Mouse (Mus musculus): ENCODE data around the gene Lipa. TPM values are rescaled to one million over a fixed set of nuclear protein-coding genes. Genes with fewer than 3 reads are reported as not detected.
A peak's percentile ranks its signal among the peaks of the same experiment; 100 is the strongest.

Lipa gene
- total RNA-seq (2021) = 10 to 100 TPM; 17.5 to 19.7 TPM

DNA sequence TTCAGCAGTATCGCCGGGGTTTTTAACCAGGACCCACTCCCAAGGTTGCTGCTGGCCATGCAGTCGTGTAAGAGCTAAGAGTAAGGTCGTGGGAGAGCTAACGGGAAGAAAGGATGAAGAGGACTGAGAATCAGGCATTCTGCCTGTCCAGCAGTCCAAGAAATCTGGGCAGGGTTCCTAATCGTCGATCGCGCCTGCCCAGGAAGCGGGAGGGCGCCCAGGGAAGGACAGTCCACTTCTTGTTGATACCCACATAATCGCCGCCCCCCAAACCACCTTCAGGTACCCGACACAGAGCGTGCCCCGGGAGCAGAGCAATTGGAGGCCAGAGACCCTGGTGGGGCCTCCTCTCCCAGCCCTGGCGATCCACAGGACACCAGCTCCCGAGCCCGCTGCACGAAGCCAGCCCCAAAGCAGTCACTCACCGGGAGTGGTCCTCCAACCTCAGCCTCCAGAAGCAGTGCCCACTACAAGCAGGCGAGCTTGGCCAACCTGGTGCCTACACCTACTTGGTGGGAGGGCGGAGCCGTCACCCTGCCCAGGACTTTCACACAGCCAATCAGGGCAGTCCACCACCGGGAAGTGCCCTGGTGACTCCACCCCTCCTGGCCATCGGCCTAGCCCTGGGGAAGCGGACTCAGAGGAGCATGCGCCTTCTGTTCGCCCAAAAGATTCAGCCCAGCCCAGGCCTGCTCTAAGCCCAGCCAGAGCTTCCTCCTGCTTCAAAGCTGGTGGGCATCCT is at the start of gene Lipa:
Gene Lipa, minus strand, starts transcription at position 534 of the 742 bp plus-strand sequence.
- intact Hi-C loops (cut with DNase I) = no loop called here
- peak; percentile 90 to 97 for DNase-seq (ENCODE audit: low spot score in 2 of 2)

DNA sequence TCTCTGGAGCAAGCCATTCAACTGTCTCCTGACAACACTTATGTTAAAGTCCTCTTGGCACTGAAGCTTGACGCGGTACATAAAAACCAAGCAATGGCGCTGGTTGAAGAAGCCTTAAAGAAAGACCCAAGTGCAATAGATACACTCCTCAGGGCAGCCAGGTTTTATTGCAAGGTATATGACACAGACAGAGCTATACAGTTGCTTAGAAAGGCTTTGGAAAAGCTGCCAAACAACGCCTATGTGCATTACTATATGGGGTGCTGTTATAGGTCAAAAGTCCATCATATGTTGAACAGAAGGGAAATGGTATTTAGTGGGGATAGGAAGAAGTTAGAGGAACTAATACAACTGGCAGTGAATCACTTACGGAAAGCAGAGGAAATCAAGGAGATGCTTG is 46.4 kb upstream of the Lipa start:
- intact Hi-C loops (cut with DNase I) = no loop called here
- no peak for DNase-seq (ENCODE audit: low spot score in 2 of 2)

DNA sequence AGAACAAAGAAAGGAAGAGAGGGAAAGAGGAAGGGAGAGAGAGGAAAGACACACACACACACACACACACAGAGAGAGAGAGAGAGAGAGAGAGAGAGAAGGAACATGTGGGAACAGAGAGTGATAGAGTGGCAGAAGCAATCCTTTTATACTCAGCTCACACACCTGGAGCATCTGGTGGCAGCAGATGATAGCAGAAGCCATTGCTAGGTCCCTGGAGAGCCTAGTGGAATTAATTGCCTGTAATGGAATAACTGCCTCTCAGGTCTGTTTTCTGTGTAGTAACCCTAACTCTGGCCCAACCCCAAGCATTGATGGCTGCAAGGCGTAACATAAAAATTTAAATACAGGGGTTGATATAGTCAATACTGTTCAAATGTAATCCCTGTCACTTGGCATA is 43.8 kb upstream of the Lipa start:
- no peak for DNase-seq (ENCODE audit: low spot score in 2 of 2)
- intact Hi-C loops (cut with DNase I) = no loop called here

DNA sequence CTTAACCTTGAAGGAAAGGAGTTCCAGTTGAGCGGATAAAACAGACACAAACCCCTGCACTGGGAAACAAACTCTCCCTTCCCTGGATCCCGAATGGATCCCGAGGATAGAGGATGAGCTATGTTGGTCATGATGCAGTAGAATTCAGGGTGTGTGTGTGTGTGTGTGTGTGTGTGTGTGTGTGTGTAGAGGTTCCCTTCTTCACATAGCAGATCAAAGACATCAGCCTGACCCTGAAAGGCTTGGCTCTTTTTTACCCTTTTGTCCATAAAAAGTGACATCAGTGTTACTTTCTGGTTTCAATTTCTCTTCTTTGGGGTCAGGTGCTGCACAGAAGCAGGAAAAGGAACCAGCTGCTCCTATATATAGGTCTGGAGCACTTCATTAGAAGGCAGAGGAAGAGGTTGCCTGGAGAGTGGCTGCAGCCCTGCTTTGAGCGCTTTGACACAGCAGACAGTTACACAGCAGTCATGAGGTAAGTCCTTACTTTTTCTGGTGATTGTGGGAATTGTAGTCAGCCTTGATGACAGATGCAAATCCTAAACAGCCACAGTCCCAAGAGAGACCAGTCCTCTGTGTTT is 42.7 kb upstream of the Lipa start:
- intact Hi-C loops (cut with DNase I) = no loop called here
- DNase-seq (ENCODE audit: low spot score in 2 of 2) = no peak

DNA sequence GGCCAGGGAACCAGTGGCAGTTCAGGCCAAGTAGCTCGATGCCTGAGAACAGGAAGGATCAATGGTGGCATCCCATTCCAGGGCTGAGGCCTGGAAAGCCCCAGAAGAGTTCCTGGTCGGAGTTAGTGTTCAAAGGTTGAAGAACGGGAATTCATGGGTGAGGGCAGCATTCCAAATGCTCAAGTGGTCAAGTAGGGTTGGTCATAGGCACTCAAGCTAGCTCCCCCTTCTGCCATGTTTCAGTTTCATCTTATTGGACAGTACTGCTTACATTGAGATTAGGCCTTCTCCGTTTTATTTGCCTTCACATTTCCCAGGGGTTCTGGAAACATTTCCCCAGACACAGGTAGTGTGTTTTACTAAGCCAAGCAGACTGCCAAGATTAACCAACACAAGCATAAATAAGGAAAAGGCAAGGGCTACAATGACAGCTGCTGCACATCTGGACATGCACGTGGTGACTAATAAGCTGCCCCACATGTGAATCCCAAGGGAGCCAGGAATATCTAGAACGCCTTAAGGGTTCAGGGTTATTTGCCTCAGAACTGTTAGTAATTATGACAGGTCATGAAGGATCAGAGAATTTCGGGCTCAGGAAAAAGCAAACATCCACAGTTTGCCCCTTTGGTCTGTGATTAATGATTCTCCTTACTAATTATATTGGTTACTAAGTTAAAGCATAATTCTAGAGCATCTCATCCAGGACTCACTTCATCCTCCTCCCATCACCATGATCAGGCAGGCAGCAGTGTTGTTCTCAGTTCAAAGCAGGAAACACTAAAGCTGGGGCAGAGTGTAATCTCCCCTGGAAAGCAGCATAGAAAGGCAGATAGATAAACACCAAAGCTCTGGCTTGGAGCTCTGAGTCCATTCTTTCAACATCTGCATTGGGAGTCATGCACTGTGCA is 42.0 kb upstream of the Lipa start:
- DNase-seq (ENCODE audit: low spot score in 2 of 2) = no peak
- intact Hi-C loops (cut with DNase I) = no loop called here

DNA sequence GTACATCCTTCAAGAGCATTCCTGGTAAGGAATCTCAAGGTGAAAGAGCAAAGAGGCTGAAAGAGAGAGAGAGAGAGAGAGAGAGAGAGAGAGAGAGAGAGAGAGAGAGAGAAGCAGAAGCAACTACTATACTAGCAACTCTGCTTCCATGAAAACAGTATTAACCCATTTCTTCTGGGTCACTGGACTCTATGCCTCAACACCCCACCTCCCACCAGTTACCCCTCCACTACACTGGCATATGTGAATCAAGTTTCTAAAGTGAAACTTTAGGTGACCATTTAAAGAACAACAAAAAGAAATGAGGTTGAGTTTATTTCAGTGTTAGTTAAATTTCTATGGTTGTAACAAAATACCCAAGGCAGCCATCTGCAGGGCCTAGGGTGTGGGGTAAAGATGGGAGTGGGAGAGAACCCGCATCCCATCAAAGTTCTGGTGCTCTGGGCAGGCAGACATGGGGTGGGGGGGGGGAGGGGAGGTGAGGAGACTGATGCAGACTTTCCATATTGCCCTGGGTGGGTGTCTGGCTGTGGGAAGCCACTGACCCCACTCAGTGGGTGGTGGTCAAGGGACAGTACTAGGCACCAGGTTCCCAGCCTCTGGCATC is 39.0 kb upstream of the Lipa start:
- no peak for DNase-seq (ENCODE audit: low spot score in 2 of 2)

DNA sequence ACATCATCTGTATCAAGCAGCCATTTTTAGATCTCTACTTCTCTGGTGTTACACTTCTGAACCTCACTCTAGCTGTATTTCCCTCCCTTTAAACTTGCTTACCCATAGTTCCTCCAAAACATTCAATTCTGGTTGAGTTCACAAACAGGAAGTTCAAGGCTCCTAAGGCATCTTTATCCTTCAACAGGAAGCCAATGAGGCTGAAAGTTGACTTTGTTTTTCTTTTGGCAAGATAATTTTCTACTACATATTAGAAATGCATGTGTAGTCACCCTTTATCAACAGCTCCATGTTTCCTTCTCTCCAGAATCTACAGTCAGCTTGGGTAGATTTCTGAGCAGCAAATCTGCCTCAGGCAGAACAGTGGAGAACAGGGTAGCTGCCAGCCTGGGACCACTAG is 35.3 kb upstream of the Lipa start:
- intact Hi-C loops (cut with DNase I) = no loop called here
- no peak for DNase-seq (ENCODE audit: low spot score in 2 of 2)

More for the DNA sequence above, 39.0 kb upstream of the Lipa start:
- intact Hi-C loops (cut with DNase I) = no loop called here

DNA sequence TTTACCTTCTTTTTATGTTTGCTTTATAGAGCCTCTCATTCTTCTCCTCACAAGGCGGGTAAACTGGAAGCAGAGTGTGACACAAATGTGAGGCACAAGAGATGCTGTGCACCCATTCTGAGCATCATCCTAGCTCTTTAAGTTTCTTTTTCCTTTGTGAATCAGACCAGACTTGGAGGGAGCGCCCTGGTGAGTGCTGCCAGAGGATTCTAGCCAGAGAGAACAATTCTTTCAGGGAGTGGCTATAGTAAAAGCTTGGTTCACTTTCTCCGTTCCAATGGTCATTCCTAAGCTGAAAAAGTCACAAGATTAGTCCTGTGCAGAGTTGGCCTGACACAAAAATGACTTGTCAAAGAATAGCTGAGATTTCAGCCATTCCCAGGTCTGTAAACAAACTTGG is 29.3 kb upstream of the Lipa start:
- intact Hi-C loops (cut with DNase I) = no loop called here
- no peak for DNase-seq (ENCODE audit: low spot score in 2 of 2)

DNA sequence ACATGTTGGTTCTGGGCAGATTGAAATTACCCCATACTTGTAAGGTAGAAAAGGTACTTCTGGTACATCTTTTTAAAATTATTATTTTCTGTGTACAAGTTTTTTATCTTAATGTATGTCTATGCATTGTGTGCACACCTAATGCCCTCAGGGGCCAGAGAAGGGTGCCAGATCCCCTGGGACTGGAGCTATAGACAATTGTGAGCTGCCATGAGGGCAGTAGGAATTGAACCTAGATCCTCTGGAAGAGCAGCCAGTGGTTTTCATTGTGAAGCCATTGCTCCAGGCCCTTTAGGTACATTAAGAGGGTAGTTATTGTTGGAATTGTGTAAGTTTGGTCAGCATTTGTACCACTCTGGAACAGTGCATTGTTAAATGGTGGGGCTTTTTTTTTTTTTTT is 26.8 kb upstream of the Lipa start:
- no peak for DNase-seq (ENCODE audit: low spot score in 2 of 2)
- intact Hi-C loops (cut with DNase I) = loop anchor here (5.0 kb wide), 2 partner anchors 218 to 312 kb away; no protein-coding TSS in a partner anchor

DNA sequence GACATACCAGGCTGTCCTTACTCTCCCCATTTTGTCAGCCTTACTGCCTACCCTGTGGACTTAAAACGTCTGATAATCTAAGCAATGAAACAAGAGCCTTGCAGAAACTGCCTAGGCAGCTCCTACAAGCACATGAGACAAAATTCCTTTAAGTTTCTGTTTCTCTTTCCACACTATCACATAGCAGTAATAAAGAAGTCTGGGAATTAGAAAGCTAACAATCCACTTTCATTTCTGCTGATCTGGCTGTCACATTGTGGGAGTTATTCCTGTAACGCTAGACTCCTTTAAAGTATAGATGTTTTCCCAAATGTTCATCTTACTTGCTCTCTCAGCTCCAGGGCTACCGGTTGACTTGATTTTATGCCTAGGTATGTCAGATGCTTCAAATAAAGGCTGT is 26.2 kb upstream of the Lipa start:
- intact Hi-C loops (cut with DNase I) = loop anchor here (5.0 kb wide), 2 partner anchors 219 to 311 kb away; no protein-coding TSS in a partner anchor
- no peak for DNase-seq (ENCODE audit: low spot score in 2 of 2)

DNA sequence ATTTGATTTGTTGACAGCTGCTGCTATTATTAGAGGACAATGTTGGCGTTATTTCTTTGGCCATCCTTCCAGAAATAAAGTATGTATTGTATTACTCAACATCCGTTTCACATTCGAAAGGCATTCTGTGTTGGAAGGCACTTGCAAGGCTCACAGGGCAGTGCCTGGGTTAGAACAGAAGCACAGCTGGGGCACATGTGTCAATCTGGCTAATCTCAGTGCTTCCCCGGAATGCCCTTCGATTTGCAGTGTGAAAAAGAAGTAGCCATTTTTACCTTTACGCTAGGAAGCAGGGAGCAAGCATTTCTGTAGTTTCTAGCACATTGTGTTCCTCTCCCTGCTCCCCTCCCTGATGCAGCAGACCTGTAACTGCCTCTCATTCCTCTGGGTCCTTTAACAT is 25.7 kb upstream of the Lipa start:
- intact Hi-C loops (cut with DNase I) = loop anchor here (5.0 kb wide), 2 partner anchors 219 to 311 kb away; no protein-coding TSS in a partner anchor

DNA sequence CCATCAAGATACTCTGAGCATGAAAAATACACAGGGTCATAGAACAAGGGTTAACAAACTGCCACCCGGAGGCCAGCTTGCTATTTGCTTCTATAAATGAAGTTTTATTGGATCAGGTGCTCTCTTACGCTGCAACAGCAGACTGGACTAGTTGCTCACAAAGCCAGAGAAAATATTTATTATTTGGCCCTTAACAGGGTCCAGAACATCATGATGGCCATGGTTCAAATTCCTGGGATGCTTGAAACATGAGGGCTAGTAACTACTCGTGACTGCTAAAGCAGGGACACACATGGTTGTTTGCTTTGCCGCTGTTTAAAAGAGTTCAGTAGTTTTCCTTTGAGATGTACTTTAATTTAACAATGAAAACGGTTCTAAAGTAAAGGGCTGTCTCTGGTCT is 24.7 kb upstream of the Lipa start:
- intact Hi-C loops (cut with DNase I) = loop anchor here (2.0 to 5.0 kb wide), 3 partner anchors 51 to 310 kb away; no protein-coding TSS in a partner anchor
- no peak for DNase-seq (ENCODE audit: low spot score in 2 of 2)

More for the DNA sequence above, 25.7 kb upstream of the Lipa start:
- no peak for DNase-seq (ENCODE audit: low spot score in 2 of 2)

DNA sequence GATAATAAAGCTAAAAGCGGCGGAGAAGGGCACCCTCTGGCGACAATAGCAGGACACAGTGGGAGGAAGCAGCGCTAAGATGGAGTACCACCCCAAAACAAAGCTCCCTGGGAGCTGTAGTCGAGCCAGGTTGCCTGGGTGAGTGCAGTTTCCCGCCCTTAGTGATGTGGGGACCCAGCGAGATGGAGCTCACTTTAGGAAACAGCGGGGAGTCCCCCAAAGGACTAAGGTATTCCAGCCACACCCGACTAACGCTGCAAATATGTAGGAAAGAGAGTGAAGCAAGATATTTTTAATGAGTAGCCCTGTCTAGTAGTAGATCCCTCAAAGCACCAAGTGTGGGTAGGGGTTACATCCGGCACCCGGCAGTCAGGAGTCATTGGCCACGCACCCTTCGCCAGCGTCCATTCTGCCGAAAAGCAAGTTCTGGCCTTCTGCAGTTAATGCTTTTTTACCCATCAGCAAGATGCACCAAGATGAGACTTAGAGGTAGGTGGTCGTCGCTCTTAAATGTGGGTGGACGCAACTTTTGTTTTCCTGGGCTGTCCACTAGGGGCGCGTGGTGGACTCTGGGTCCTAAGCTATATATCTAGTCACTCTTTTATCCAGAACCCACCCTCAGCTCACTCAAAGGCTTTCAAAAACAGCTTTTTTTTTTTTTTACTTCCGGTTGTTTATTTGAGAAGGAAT is 23.4 kb upstream of the Lipa start, which contains the start of gene Ifit2:
Gene Ifit2, plus strand, starts transcription at position 161 of the 690 bp plus-strand sequence.
- peak; percentile 62 to 83 for DNase-seq (ENCODE audit: low spot score in 2 of 2)
- intact Hi-C loops (cut with DNase I) = loop anchor here (2.0 to 5.0 kb wide), 3 partner anchors 50 to 308 kb away; no protein-coding TSS in a partner anchor

DNA sequence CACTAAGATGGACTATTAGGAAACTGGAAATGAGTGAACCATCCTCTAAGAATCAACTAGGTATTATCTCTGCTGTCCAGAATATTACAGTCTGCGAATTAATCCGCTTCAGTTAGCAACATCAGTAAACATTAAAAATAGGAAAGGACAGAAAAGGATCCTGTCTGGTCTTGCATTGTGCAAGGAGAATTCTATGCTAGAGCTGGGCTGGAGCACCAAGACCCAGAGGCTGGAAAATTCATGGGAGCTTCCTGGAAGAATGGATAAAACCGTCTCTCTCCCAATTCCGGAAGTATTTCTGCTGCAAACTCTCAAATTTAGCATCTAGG is 22.9 kb upstream of the Lipa start:
- no peak for DNase-seq (ENCODE audit: low spot score in 2 of 2)
- intact Hi-C loops (cut with DNase I) = loop anchor here (2.0 to 5.0 kb wide), 3 partner anchors 49 to 308 kb away; no protein-coding TSS in a partner anchor

DNA sequence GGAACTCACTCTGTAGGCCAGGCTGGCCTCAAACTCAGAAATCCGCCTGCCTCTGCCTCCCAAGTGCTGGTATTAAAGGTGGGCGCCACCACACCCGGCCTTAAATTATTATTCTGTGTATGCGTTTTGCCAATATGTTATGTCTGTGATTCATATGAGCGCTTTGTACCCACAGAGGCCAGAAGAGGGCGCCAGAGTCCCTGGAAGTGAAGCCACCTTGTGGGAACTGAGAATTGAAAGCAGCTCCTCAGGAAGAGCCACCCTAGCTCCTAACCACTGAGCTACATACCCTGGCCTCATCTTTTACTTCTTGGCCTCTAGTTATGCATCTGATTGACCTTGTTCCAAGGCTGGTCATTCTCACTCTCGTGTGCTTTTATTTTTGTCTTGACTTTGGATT is 20.7 kb upstream of the Lipa start:
- peak; percentile 57 to 77 for DNase-seq (ENCODE audit: low spot score in 2 of 2)
- intact Hi-C loops (cut with DNase I) = loop anchor here (1.0 to 5.0 kb wide), 2 partner anchors 89 to 211 kb away; no protein-coding TSS in a partner anchor

DNA sequence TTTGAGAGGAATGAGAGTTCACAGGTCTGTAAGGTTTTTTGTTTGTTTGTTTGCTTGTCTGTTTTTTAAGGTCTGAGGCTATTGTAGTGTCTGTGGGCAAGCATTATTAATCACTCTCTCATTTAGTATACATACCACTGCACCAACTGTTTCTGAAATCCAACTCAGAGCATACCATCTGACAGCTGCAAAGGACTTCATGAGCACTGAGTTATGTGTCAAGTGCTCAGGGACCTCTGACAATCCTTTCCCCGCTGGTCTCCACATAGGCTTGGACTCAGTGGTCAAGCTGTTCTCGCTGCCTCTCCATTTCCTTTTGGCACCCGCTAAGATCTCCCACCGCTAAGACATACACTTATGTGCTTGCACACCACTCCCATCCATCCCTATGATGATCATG is 18.9 kb upstream of the Lipa start:
- intact Hi-C loops (cut with DNase I) = loop anchor here (5.0 kb wide), 1 partner anchor 209 kb away; no protein-coding TSS in a partner anchor
- no peak for DNase-seq (ENCODE audit: low spot score in 2 of 2)

DNA sequence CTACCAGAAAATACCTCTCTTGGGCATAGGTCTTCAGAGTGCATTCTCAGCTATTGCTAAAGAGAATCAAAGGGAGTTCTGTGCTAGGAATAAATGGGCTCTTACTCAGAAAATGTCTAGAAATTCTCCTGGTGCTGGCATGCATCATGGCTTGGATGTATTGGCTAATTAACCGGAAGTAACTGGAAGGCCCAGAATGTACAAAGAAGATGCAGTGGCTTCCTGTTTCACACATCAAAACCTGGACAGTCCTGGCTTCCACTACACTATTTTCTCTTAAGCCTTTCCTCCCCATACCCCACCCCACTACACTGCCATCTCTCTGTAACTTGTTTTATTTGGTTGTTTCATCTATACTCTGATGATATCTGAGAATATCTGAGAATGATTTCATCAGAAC is 12.1 kb upstream of the Lipa start:
- no peak for DNase-seq (ENCODE audit: low spot score in 2 of 2)
- intact Hi-C loops (cut with DNase I) = no loop called here

DNA sequence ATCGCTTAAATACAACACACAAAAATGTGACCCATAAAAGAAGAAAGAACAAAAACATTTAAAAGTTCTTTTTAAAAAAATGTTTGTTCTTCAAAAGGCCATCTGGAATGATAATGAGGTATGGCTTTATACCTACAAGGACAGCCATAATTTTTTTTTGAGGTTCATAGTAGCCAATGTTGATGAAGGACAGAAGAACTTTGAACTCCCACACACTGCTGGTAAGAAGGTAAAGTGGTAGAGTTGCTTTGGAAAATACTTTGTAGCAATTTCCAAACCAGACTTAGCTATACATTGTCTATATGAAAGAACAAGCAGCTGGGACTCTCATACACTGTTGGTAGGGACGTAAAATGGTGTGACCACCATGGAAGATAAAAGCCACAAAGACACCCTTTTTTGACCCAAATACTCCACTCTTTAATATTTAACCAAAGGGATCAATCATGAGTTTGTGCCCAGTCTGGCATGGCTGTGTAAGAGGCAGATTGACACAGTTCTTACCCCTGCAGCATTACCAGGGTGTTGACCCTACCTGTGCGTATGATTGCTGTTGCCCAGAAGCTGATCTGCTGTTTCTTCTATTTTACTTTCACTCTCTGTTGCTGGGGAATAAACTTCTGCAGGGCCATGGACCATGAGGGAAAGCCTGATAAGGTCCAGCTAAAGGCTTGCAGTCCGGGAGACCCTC is 4.9 kb upstream of the Lipa start:
- intact Hi-C loops (cut with DNase I) = no loop called here

More for the DNA sequence above, 4.9 kb upstream of the Lipa start:
- DNase-seq (ENCODE audit: low spot score in 2 of 2) = no peak
